Mouse (Mus musculus): Measurements from ENCODE around the gene Rragd.

DNA sequence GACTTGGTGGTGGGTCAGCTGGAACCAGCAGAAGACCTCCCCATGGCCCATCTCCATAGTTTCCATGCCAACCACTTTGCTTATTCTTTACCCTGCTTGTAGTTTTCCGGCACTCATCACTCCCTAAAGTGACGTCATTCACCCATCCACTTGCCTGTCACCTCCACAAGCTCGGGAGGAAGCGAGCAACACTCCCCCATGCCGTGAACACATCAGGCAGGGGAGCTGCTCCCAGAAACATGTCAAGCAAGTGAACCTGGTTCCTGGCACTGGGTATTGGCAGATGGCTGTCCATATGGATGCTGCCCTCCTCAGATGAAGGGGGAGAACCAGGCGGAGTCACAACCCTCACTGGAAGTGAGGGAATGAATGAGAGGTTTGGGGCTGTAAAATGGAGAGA lies 86.1 kb downstream of the Rragd start:
- no peak for TF ChIP-seq CTCF (IDR thresholded peaks at IDR 0.05; ENCODE audit: borderline replicate concordance, insufficient read depth, low read depth, low read length)
- peak; percentile 37; the same call in 1 of the 2 replicates for TF ChIP-seq POLR2A (IDR thresholded peaks at IDR 0.05; ENCODE audit: borderline replicate concordance, insufficient read depth, low read length)
